21 mouse cellular contexts compared by ENCODE assay signal in genomic region chr17:87287197-87287777, GRCm38 (mm10). TPM values are rescaled to one million over a fixed set of nuclear protein-coding genes. Genes with fewer than 3 reads are reported as not detected.
DNase-seq lines count a peak whose midpoint lies in the region; ATAC-seq and TF ChIP-seq lines count a peak whose summit lies in the region.
"Had no signal": no experiment of that assay in that cellular context is flagged by ENCODE, and none has a peak within 500 bp of the region (broad histone marks: within the 10 kb centered on the region; RNA-seq: fewer than 3 reads in every experiment).

No protein-coding gene starts in this region.

- TF ChIP-seq CTCF in kidney, postnatal 0 days (IDR thresholded peaks at IDR 0.05; ENCODE audit: low read depth): no peak
- TF ChIP-seq CTCF in stomach, postnatal 0 days (IDR thresholded peaks at IDR 0.05; ENCODE audit: low read depth): no peak
- no peak for TF ChIP-seq CTCF in left cerebral cortex, adult 2 months (IDR thresholded peaks at IDR 0.05)

- no peak overlapping the region for H3K27ac ChIP-seq in neural tube, embryonic 13.5 days (replicated peaks)
- H3K27ac ChIP-seq in neural tube, embryonic 15.5 days (replicated peaks): no peak overlapping the region
- H3K27ac ChIP-seq in kidney, postnatal 0 days: peak overlapping the region; percentile 36; the same call in 1 of the 2 replicates
- H3K27ac ChIP-seq in stomach, postnatal 0 days (replicated peaks): peak overlapping the region; percentile 53
- no peak overlapping the region for H3K27ac ChIP-seq in left cerebral cortex, adult 2 months
- H3K27ac ChIP-seq: embryonic facial prominence, embryonic 12.5 days; heart, embryonic 15.5 days; hindbrain, embryonic 15.5 days; liver, embryonic 15.5 days; macrophage; midbrain, embryonic 15.5 days; neural tube, embryonic 12.5 days had no signal

- 0 out of 2 replicates have a peak overlapping the region, but pooled peaks have one; percentile 12 for H3K9ac ChIP-seq in neural tube, embryonic 13.5 days
- no peak overlapping the region for H3K9ac ChIP-seq in neural tube, embryonic 15.5 days (replicated peaks)
- H3K9ac ChIP-seq in kidney, postnatal 0 days (ENCODE audit: low read depth, low read length): no peak overlapping the region
- no peak overlapping the region for H3K9ac ChIP-seq in stomach, postnatal 0 days (ENCODE audit: low read length)
- H3K9ac ChIP-seq: embryonic facial prominence, embryonic 12.5 days; heart, embryonic 15.5 days; hindbrain, embryonic 15.5 days; limb, embryonic 15.5 days; liver, embryonic 15.5 days; midbrain, embryonic 15.5 days had no signal

- intact Hi-C loops in left cerebral cortex, adult 2 months (cut with DNase I): no loop called here

- DNase-seq in kidney, postnatal 0 days (ENCODE audit: low spot score): no peak
- DNase-seq in stomach, postnatal 0 days (ENCODE audit: low spot score): no peak
- DNase-seq in thymus, postnatal 4 days: peak; percentile 51
- DNase-seq in cerebellum, adult 9-10 months: no peak
- DNase-seq in left cerebral cortex, adult 2 months (ENCODE audit: extremely low spot score in 1 of 2, low spot score in 2 of 2): no peak
- DNase-seq: adrenal gland, adult 2 months; cerebellum, adult 11-12 months; cerebellum, postnatal 14 days; gastrocnemius, postnatal 36 days; heart, postnatal 4 days; left cerebral cortex, postnatal 4 days had no signal

- 63% methylated on average over 8 of the region's 8 CpGs for WGBS in neural tube, embryonic 13.5 days
- 66% methylated on average over 8 of the region's 8 CpGs for WGBS in neural tube, embryonic 15.5 days
- WGBS in kidney, postnatal 0 days: 67% methylated on average over 8 of the region's 8 CpGs
- WGBS in stomach, postnatal 0 days: 59% methylated on average over 8 of the region's 8 CpGs

- no peak overlapping the region for H3K4me2 ChIP-seq in neural tube, embryonic 13.5 days
- no peak overlapping the region for H3K4me2 ChIP-seq in neural tube, embryonic 15.5 days
- no peak overlapping the region for H3K4me2 ChIP-seq in kidney, postnatal 0 days (ENCODE audit: low read length)
- H3K4me2 ChIP-seq in stomach, postnatal 0 days (replicated peaks; ENCODE audit: low read depth): no peak overlapping the region
- H3K4me2 ChIP-seq: embryonic facial prominence, embryonic 12.5 days; heart, embryonic 15.5 days; hindbrain, embryonic 15.5 days; limb, embryonic 15.5 days; liver, embryonic 15.5 days; midbrain, embryonic 15.5 days; neural tube, embryonic 12.5 days had no signal

- H3K36me3 ChIP-seq in neural tube, embryonic 13.5 days: no peaks in the 10 kb centered on the region
- no peaks in the 10 kb centered on the region for H3K36me3 ChIP-seq in neural tube, embryonic 15.5 days
- no peaks in the 10 kb centered on the region for H3K36me3 ChIP-seq in kidney, postnatal 0 days (ENCODE audit: insufficient read depth, low read length)
- H3K36me3 ChIP-seq in stomach, postnatal 0 days (ENCODE audit: control insufficient read depth, insufficient read depth, low read length): no peaks in the 10 kb centered on the region
- H3K36me3 ChIP-seq: embryonic facial prominence, embryonic 12.5 days; heart, embryonic 15.5 days; hindbrain, embryonic 15.5 days; limb, embryonic 15.5 days; midbrain, embryonic 15.5 days; neural tube, embryonic 12.5 days had no signal

- no peak overlapping the region for H3K4me3 ChIP-seq in neural tube, embryonic 13.5 days
- H3K4me3 ChIP-seq in neural tube, embryonic 15.5 days (replicated peaks): no peak overlapping the region
- H3K4me3 ChIP-seq in kidney, postnatal 0 days (replicated peaks; ENCODE audit: low read depth, low read length): no peak overlapping the region
- H3K4me3 ChIP-seq in stomach, postnatal 0 days (ENCODE audit: low read depth, low read length): no peak overlapping the region
- H3K4me3 ChIP-seq in left cerebral cortex, adult 2 months: no peak overlapping the region
- H3K4me3 ChIP-seq: embryonic facial prominence, embryonic 12.5 days; heart, embryonic 15.5 days; hindbrain, embryonic 15.5 days; limb, embryonic 15.5 days; liver, embryonic 15.5 days; midbrain, embryonic 15.5 days; neural tube, embryonic 12.5 days had no signal

- H3K27me3 ChIP-seq in neural tube, embryonic 13.5 days: peaks cover 36% of the 10 kb centered on the region
- peaks cover 15% of the 10 kb centered on the region for H3K27me3 ChIP-seq in neural tube, embryonic 15.5 days (replicated peaks)
- H3K27me3 ChIP-seq in kidney, postnatal 0 days (ENCODE audit: insufficient read depth, low read length): no peaks in the 10 kb centered on the region
- H3K27me3 ChIP-seq in stomach, postnatal 0 days (ENCODE audit: control insufficient read depth, insufficient read depth, low read length): no peaks in the 10 kb centered on the region
- H3K27me3 ChIP-seq: liver, embryonic 15.5 days had no signal

- H3K9me3 ChIP-seq in neural tube, embryonic 13.5 days: no peaks in the 10 kb centered on the region
- H3K9me3 ChIP-seq in neural tube, embryonic 15.5 days (replicated peaks): no peaks in the 10 kb centered on the region
- no peaks in the 10 kb centered on the region for H3K9me3 ChIP-seq in kidney, postnatal 0 days (replicated peaks; ENCODE audit: low read length)
- no peaks in the 10 kb centered on the region for H3K9me3 ChIP-seq in stomach, postnatal 0 days (ENCODE audit: control insufficient read depth, low read length)
- H3K9me3 ChIP-seq: embryonic facial prominence, embryonic 12.5 days; heart, embryonic 15.5 days; hindbrain, embryonic 15.5 days; limb, embryonic 15.5 days; liver, embryonic 15.5 days; midbrain, embryonic 15.5 days; neural tube, embryonic 12.5 days had no signal

- no peak for ATAC-seq in neural tube, embryonic 13.5 days (ENCODE audit: low read depth)
- ATAC-seq in neural tube, embryonic 15.5 days (ENCODE audit: low FRiP score): no peak
- no peak for ATAC-seq in kidney, postnatal 0 days (replicated peaks; ENCODE audit: low FRiP score, low read depth)
- ATAC-seq in stomach, postnatal 0 days (ENCODE audit: low FRiP score, low TSS enrichment): no peak
- ATAC-seq: midbrain, embryonic 15.5 days had no signal

- H3K4me1 ChIP-seq in neural tube, embryonic 13.5 days (replicated peaks): peaks cover 24% of the 10 kb centered on the region
- H3K4me1 ChIP-seq in neural tube, embryonic 15.5 days: peaks cover 20% of the 10 kb centered on the region
- peaks cover 5% of the 10 kb centered on the region; the same call in 1 of the 2 replicates for H3K4me1 ChIP-seq in kidney, postnatal 0 days (replicated peaks; ENCODE audit: insufficient read depth, low read length)
- no peaks in the 10 kb centered on the region for H3K4me1 ChIP-seq in stomach, postnatal 0 days (replicated peaks; ENCODE audit: control insufficient read depth, insufficient read depth)

- no peak for TF ChIP-seq EP300 in stomach, postnatal 0 days (optimal IDR thresholded peaks at IDR 0.05)

RNA-seq across cellular contexts. Expression of gene Ttc7, which starts 4.6 kb away (rescaled TPM):
- polyA plus RNA-seq in neural tube, embryonic 13.5 days (2015; fragmentation: Nextera tagmentation; extraction: Ambion mirVana): 4.0 and 4.9 TPM in 2 replicates
- 7.2 and 12.0 TPM in 2 replicates for polyA plus RNA-seq in neural tube, embryonic 15.5 days (2015; fragmentation: Nextera tagmentation; extraction: Ambion mirVana)
- 15.4 and 16.3 TPM in 2 replicates for polyA plus RNA-seq in kidney, postnatal 0 days (2015; fragmentation: Nextera tagmentation; extraction: Ambion mirVana)
- polyA plus RNA-seq in stomach, postnatal 0 days (2015; fragmentation: Nextera tagmentation; extraction: Ambion mirVana): 19.9 and 21.2 TPM in 2 replicates
- total RNA-seq in left cerebral cortex, adult 2 months (2021): 10 to 100 TPM; 11.8 to 13.2 TPM

RNA-seq across cellular contexts. Expression of gene Mcfd2, which starts 21.6 kb away (rescaled TPM):
- polyA plus RNA-seq in neural tube, embryonic 13.5 days (2015; fragmentation: Nextera tagmentation; extraction: Ambion mirVana): 45.4 and 51.5 TPM in 2 replicates
- polyA plus RNA-seq in neural tube, embryonic 15.5 days (2015; fragmentation: Nextera tagmentation; extraction: Ambion mirVana): 45.3 and 57.3 TPM in 2 replicates
- polyA plus RNA-seq in kidney, postnatal 0 days (2015; fragmentation: Nextera tagmentation; extraction: Ambion mirVana): 140 and 151 TPM in 2 replicates
- polyA plus RNA-seq in stomach, postnatal 0 days (2015; fragmentation: Nextera tagmentation; extraction: Ambion mirVana): 80.4 and 84.4 TPM in 2 replicates
- 10 to 100 TPM; 56.6 to 60.0 TPM for total RNA-seq in left cerebral cortex, adult 2 months (2021)

Comparison
In these comparisons a context has a peak if more than half of its experiments do, and no peak if none do; other contexts are left out.
1. H3K27ac ChIP-seq: peak in kidney, postnatal 0 days (single experiment) and stomach, postnatal 0 days (single experiment); none in neural tube, embryonic 13.5 days (single experiment), neural tube, embryonic 15.5 days (single experiment) and left cerebral cortex, adult 2 months (single experiment).